Mouse (Mus musculus) small intestine, adult 2 months (tissue): ENCODE measurements around the gene Golph3l. TPM values are rescaled to one million over a fixed set of nuclear protein-coding genes. Genes with fewer than 3 reads are reported as not detected.
A peak's percentile ranks its signal among the peaks of the same experiment; 100 is the strongest.

ENCODE experiments used
- H3K27ac ChIP-seq: fragments of 200-500 bp; 2 replicates; pipeline ENCODE4 v1.5.1; 2012; ENCODE audit warnings: low read depth, low read length, control low read depth, inconsistent platforms; ENCODE audit not compliant: insufficient read depth
- H3K27me3 ChIP-seq: fragments of 200-500 bp; 2 replicates; pipeline ENCODE4 v1.6.1; 2012; ENCODE audit warnings: mild to moderate bottlenecking, moderate library complexity, low read length, inconsistent platforms; ENCODE audit not compliant: control insufficient read depth, insufficient read depth
- H3K36me3 ChIP-seq: fragments of 200-500 bp; 2 replicates; pipeline ENCODE4 v1.6.1; 2012; ENCODE audit warnings: mild to moderate bottlenecking, low read length, control low read depth, inconsistent platforms; ENCODE audit not compliant: control insufficient read depth, insufficient read depth
- H3K4me1 ChIP-seq: fragments of 200-500 bp; 2 replicates; pipeline ENCODE4 v1.6.1; 2012; ENCODE audit warnings: low read length, inconsistent platforms, mixed read lengths; ENCODE audit not compliant: control insufficient read depth, insufficient read depth, insufficient read length
- H3K4me3 ChIP-seq: fragments of 200-500 bp; 2 replicates; pipeline ENCODE4 v1.5.1; 2012; ENCODE audit warnings: low read depth, mild to moderate bottlenecking, control low read depth, inconsistent platforms, low read length, moderate library complexity
- CTCF ChIP-seq: fragments of 200-500 bp; IDR thresholded peaks from 2 replicates; pipeline ENCODE4 v1.5.1; 2012; ENCODE audit warnings: low read depth, mild to moderate bottlenecking, control low read depth, inconsistent platforms, low read length, moderate library complexity, mixed read lengths; ENCODE audit not compliant: insufficient replicate concordance, insufficient read length; ENCODE audit errors: extremely low read depth
- POLR2A ChIP-seq: fragments of 200-500 bp; IDR thresholded peaks from 2 replicates; pipeline ENCODE4 v1.6.1; 2012; ENCODE audit warnings: low read depth, mild to moderate bottlenecking, control low read depth, inconsistent platforms, low read length, moderate library complexity
- WGBS: fragments of 180-500 bp; shearing (Covaris S2); methylation state at CpG from one replicate; pipeline ENCODE4 v1.1.7; 2018; 5-methylcytosine and 5-hydroxymethylcytosine counted together
- polyA plus RNA-seq: library from polyadenylated mRNA; depleted of rRNA; stranded (reverse); fragments of >200 nt; gene quantifications from 2 replicates; pipeline ENCODE4 v1.2.3, GENCODE M21; 2012

Golph3l gene
- polyA plus RNA-seq, 1 experiment: 4.8 TPM

- H3K36me3 ChIP-seq: peaks cover 50% of the 10 kb centered on the region
These were observed 73.4 kb downstream of the Golph3l start for GRCm38 (mm10) chr3:95661945-95662715.

GRCm38 (mm10) chr3:95662724-95663449 lies 74.2 kb downstream of the Golph3l start:
- Histone ChIP-seq H3K27me3 (no peaks in the 10 kb centered on the region), H3K4me3 (peak overlapping the region; percentile 47), H3K4me1 (peaks cover 32% of the 10 kb centered on the region), H3K27ac (peak overlapping the region; percentile 95), H3K36me3 (peaks cover 50% of the 10 kb centered on the region)
- TF ChIP-seq POLR2A: no peak
- no peak for TF ChIP-seq CTCF
- 39% methylated on average over 7 of the region's 7 CpGs for WGBS

More at GRCm38 (mm10) chr3:95661945-95662715, 73.4 kb downstream of the Golph3l start:
- H3K4me3 ChIP-seq: peak overlapping the region; percentile 47
- peaks cover 31% of the 10 kb centered on the region for H3K4me1 ChIP-seq
- TF ChIP-seq CTCF: no peak
- TF ChIP-seq POLR2A: no peak
- 3% methylated on average over 7 of the region's 7 CpGs for WGBS
- H3K27ac ChIP-seq: peak overlapping the region; percentile 95
- H3K27me3 ChIP-seq: no peaks in the 10 kb centered on the region

- H3K4me1 ChIP-seq: peaks cover 37% of the 10 kb centered on the region
- no peaks in the 10 kb centered on the region for H3K27me3 ChIP-seq
- no peak overlapping the region for H3K4me3 ChIP-seq
- TF ChIP-seq POLR2A: no peak
- no peak for TF ChIP-seq CTCF
- peak overlapping the region; percentile 81 for H3K27ac ChIP-seq
- 68% methylated on average over 2 of the region's 2 CpGs for WGBS
- H3K36me3 ChIP-seq: peaks cover 50% of the 10 kb centered on the region
These were observed 74.8 kb downstream of the Golph3l start for GRCm38 (mm10) chr3:95663486-95663885.

DNA sequence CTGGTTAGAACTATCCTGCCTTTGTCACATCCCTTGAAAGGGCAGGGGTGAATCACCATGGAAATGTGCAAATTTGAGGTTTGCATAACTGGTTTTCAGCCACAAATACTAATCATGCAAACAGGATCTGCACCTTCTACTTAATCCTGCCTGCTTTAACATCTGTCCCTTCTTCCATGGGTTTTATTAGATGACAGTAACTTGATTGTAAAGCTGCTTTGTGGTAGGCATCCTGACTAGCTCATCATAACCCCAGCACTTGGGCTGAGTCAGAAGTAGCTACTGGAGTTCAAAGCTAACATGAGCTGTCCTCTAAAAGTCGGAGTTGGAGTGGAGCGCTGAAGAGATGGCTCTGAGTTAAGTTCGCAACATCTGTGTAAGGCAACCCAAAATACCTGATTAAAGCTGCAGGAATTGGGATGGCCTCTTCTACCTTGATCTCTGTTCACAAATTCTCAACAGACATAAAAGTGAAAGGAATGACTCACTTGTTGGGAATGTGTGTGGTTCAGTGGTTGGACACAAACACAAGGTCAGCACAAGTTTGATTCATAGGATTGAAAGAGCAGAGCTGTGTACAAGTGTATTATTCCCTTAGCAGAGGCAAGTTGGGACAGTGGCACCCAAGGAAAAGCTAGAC lies 75.4 kb downstream of the Golph3l start:
- peaks cover 50% of the 10 kb centered on the region for H3K36me3 ChIP-seq
- peaks cover 40% of the 10 kb centered on the region for H3K4me1 ChIP-seq
- WGBS: 75% methylated on average over 3 of the region's 3 CpGs
- no peak overlapping the region for H3K4me3 ChIP-seq
- H3K27ac ChIP-seq: peak overlapping the region; percentile 81
- TF ChIP-seq CTCF (no peak), POLR2A (no peak)
- H3K27me3 ChIP-seq: no peaks in the 10 kb centered on the region

DNA sequence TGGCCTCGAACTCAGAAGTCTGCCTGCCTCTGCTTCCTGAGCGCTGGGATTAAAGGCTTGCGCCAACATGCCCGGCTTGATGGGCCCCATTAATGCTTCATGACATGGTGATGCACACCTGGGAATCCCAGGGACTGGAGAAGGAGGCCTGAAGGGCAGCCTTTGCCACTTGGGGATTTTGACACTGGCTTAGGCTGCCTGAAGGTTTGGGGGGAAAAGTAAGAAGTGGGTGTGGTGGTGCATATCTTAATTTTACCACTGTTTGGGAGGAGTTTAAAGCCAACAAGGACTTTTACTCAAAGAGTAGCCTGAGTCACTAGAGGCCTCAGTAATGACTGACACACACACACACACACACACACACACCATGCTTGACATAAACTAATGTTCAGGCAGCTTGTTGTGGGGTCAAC lies 76.2 kb downstream of the Golph3l start:
- TF ChIP-seq CTCF: no peak
- TF ChIP-seq POLR2A: no peak
- WGBS: 86% methylated on average over 4 of the region's 4 CpGs
- H3K36me3 ChIP-seq: peaks cover 46% of the 10 kb centered on the region
- peak overlapping the region; percentile 81 for H3K27ac ChIP-seq
- H3K4me3 ChIP-seq: no peak overlapping the region
- no peaks in the 10 kb centered on the region for H3K27me3 ChIP-seq
- peaks cover 43% of the 10 kb centered on the region for H3K4me1 ChIP-seq

GRCm38 (mm10) chr3:95666124-95666844 lies 77.5 kb downstream of the Golph3l start:
- Histone ChIP-seq H3K27ac (peak overlapping the region; percentile 94), H3K27me3 (no peaks in the 10 kb centered on the region), H3K4me1 (peaks cover 47% of the 10 kb centered on the region), H3K36me3 (peaks cover 33% of the 10 kb centered on the region), H3K4me3 (no peak overlapping the region)
- TF ChIP-seq POLR2A: no peak
- WGBS: 24% methylated on average over 6 of the region's 6 CpGs

GRCm38 (mm10) chr3:95667521-95667920 lies 78.8 kb downstream of the Golph3l start:
- Histone ChIP-seq H3K36me3 (peaks cover 27% of the 10 kb centered on the region), H3K27me3 (no peaks in the 10 kb centered on the region), H3K27ac (peak overlapping the region; percentile 94), H3K4me1 (peaks cover 57% of the 10 kb centered on the region), H3K4me3 (no peak overlapping the region)
- WGBS: 40% methylated on average over 4 of the region's 4 CpGs
- TF ChIP-seq POLR2A (no peak), CTCF (no peak)
